Mouse (Mus musculus) lung, postnatal 0 days (tissue): ENCODE data around the gene Ctdsp1.

Experiments used
- CTCF ChIP-seq: IDR thresholded peaks from 2 replicates; pipeline ENCODE4 v1.5.1; 2016; ENCODE audit warnings: antibody characterized with exemption, mild to moderate bottlenecking
- EP300 ChIP-seq: IDR thresholded peaks from 2 replicates; pipeline ENCODE4 v1.6.1; 2016; ENCODE audit warnings: antibody characterized with exemption, mild to moderate bottlenecking, control low read depth

GRCm38 (mm10) chr1:74408589-74409504, 17.5 kb downstream of the Ctdsp1 start, which contains the start of gene Vil1:
- TF ChIP-seq EP300 = no peak
- TF ChIP-seq CTCF = no peak
